Mouse (Mus musculus): ENCODE data around the gene Lrrc74b. TPM values are rescaled to one million over a fixed set of nuclear protein-coding genes. Genes with fewer than 3 reads are reported as not detected.
"Not testable (repeated sequence)": the region's sequence is repeated elsewhere in the genome, so short reads cannot be mapped to it uniquely, and the experiment has no call there.

The Lrrc74b gene
- polyA plus RNA-seq, 2 experiments: 0.23 to 0.29 TPM

GRCm38 (mm10) chr16:17558811-17559210 lies 2.2 kb downstream of the Lrrc74b start:
- ATAC-seq (ENCODE audit: low FRiP score, low read depth): no peak
- Histone ChIP-seq H3K4me1 (ENCODE audit: control insufficient read depth, insufficient read depth, low read length) (peaks cover 29% of the 10 kb centered on the region), H3K4me3 (replicated peaks; ENCODE audit: low read length) (no peak overlapping the region), H3K9me3 (ENCODE audit: control insufficient read depth, low read length) (no peaks in the 10 kb centered on the region), H3K27ac (replicated peaks; ENCODE audit: low read depth, low read length) (no peak overlapping the region), H3K36me3 (ENCODE audit: control insufficient read depth, insufficient read depth, low read length) (no peaks in the 10 kb centered on the region), H3K27me3 (ENCODE audit: control insufficient read depth, insufficient read depth, low read length) (peaks cover 5% of the 10 kb centered on the region; the same call in 1 of the 2 replicates), H3K4me2 (replicated peaks; ENCODE audit: low read depth, low read length, severe bottlenecking) (0 out of 2 replicates have a peak overlapping the region, but pooled peaks have one; percentile 15), H3K9ac (ENCODE audit: low read depth, low read length, severe bottlenecking) (0 out of 2 replicates have a peak overlapping the region, but pooled peaks have one; percentile 7)
- 3% methylated on average over 5 of the region's 5 CpGs for WGBS
- no peak for TF ChIP-seq POLR2A (IDR thresholded peaks at IDR 0.05; ENCODE audit: borderline replicate concordance, extremely low read depth, insufficient read depth, insufficient read length)
- DNase-seq (ENCODE audit: low spot score): no peak

- Histone ChIP-seq H3K27me3 (ENCODE audit: control insufficient read depth, insufficient read depth, low read length) (peaks cover 5% of the 10 kb centered on the region; the same call in 1 of the 2 replicates), H3K4me3 (replicated peaks; ENCODE audit: low read length) (no peak overlapping the region), H3K36me3 (ENCODE audit: control insufficient read depth, insufficient read depth, low read length) (no peaks in the 10 kb centered on the region), H3K4me2 (replicated peaks; ENCODE audit: low read depth, low read length, severe bottlenecking) (no peak overlapping the region), H3K4me1 (ENCODE audit: control insufficient read depth, insufficient read depth, low read length) (peaks cover 33% of the 10 kb centered on the region), H3K9ac (ENCODE audit: low read depth, low read length, severe bottlenecking) (no peak overlapping the region), H3K27ac (replicated peaks; ENCODE audit: low read depth, low read length) (no peak overlapping the region), H3K9me3 (ENCODE audit: control insufficient read depth, low read length) (no peaks in the 10 kb centered on the region)
- WGBS: 4% methylated on average over 5 of the region's 5 CpGs
- DNase-seq (ENCODE audit: low spot score) (peak; percentile 36), ATAC-seq (ENCODE audit: low FRiP score, low read depth) (no peak)
- no peak for TF ChIP-seq POLR2A (IDR thresholded peaks at IDR 0.05; ENCODE audit: borderline replicate concordance, extremely low read depth, insufficient read depth, insufficient read length)
These were observed 3.0 kb downstream of the Lrrc74b start for GRCm38 (mm10) chr16:17557947-17558480.

DNA sequence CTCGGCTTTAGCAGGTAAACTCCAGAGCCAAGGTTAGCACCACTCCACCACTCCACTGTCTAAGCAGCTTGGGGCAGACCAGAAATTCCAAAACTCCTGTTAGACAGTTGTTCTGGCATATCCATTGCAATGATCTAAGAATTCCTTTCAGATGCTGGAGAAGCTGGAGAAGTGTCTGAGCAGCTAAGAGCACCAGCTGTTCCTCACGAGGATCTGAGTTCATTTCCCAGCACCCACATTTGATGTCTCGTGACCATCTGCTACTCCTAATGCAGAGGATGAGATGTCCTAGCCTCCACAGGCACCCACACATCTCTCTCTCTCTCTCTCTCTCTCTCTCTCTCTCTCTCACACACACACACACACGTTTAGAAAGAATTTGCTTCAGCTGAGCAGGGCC lies 4.1 kb downstream of the Lrrc74b start:
- 48% methylated on average over 4 of the region's 4 CpGs for WGBS
- TF ChIP-seq POLR2A (IDR thresholded peaks at IDR 0.05; ENCODE audit: borderline replicate concordance, extremely low read depth, insufficient read depth, insufficient read length): no peak
- H3K36me3 ChIP-seq (ENCODE audit: control insufficient read depth, insufficient read depth, low read length): no peaks in the 10 kb centered on the region

DNA sequence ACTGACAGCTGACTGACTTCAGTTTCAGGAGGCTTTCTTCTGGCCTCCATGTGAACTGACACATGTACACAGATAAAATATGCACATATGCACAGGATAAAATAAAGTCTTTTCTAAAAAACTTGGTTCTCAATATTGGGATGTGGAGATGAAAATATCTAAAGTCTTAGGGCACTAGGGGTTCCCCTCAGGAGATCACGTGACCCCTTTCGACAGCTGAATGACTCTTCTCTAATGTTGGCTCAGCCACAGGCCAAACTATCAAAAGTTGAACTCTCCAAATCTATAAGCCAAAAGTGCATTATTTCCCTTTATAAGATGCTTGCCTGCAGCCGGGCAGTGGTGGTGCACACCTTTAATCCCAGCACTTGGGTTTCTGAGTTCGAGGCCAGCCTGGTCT lies 4.9 kb downstream of the Lrrc74b start:
- no peaks in the 10 kb centered on the region for H3K9me3 ChIP-seq (ENCODE audit: control insufficient read depth, low read length)
- WGBS: 84% methylated on average over 4 of the region's 4 CpGs
- H3K27ac ChIP-seq (replicated peaks; ENCODE audit: low read depth, low read length): no peak overlapping the region
- DNase-seq (ENCODE audit: low spot score) (no peak), ATAC-seq (ENCODE audit: low FRiP score, low read depth) (no peak)
- H3K27me3 ChIP-seq (ENCODE audit: control insufficient read depth, insufficient read depth, low read length): no peaks in the 10 kb centered on the region
- H3K4me1 ChIP-seq (ENCODE audit: control insufficient read depth, insufficient read depth, low read length): peaks cover 24% of the 10 kb centered on the region
- no peak for TF ChIP-seq POLR2A (IDR thresholded peaks at IDR 0.05; ENCODE audit: borderline replicate concordance, extremely low read depth, insufficient read depth, insufficient read length)
- no peaks in the 10 kb centered on the region for H3K36me3 ChIP-seq (ENCODE audit: control insufficient read depth, insufficient read depth, low read length)
- H3K4me2 ChIP-seq (replicated peaks; ENCODE audit: low read depth, low read length, severe bottlenecking): no peak overlapping the region
- no peak overlapping the region for H3K9ac ChIP-seq (ENCODE audit: low read depth, low read length, severe bottlenecking)
- H3K4me3 ChIP-seq (replicated peaks; ENCODE audit: low read length): no peak overlapping the region

More for the DNA sequence above, 4.1 kb downstream of the Lrrc74b start:
- Histone ChIP-seq H3K27me3 (ENCODE audit: control insufficient read depth, insufficient read depth, low read length) (no peaks in the 10 kb centered on the region), H3K4me3 (replicated peaks; ENCODE audit: low read length) (no peak overlapping the region), H3K4me1 (ENCODE audit: control insufficient read depth, insufficient read depth, low read length) (peaks cover 31% of the 10 kb centered on the region), H3K4me2 (replicated peaks; ENCODE audit: low read depth, low read length, severe bottlenecking) (no peak overlapping the region), H3K9ac (ENCODE audit: low read depth, low read length, severe bottlenecking) (no peak overlapping the region), H3K9me3 (ENCODE audit: control insufficient read depth, low read length) (no peaks in the 10 kb centered on the region), H3K27ac (replicated peaks; ENCODE audit: low read depth, low read length) (no peak overlapping the region)
- ATAC-seq (ENCODE audit: low FRiP score, low read depth): no peak
- DNase-seq (ENCODE audit: low spot score): no peak

- Histone ChIP-seq H3K4me1 (ENCODE audit: control insufficient read depth, insufficient read depth, low read length) (peaks cover 20% of the 10 kb centered on the region), H3K4me2 (replicated peaks; ENCODE audit: low read depth, low read length, severe bottlenecking) (peak overlapping the region; percentile 44; the same call in 1 of the 2 replicates), H3K27ac (replicated peaks; ENCODE audit: low read depth, low read length) (peak overlapping the region; percentile 56; the same call in 1 of the 2 replicates)
- DNase-seq (ENCODE audit: low spot score): peak; percentile 28
- H3K36me3 ChIP-seq (ENCODE audit: control insufficient read depth, insufficient read depth, low read length); H3K9me3 ChIP-seq (ENCODE audit: control insufficient read depth, low read length); H3K4me3 ChIP-seq (replicated peaks; ENCODE audit: low read length); ATAC-seq (ENCODE audit: low FRiP score, low read depth); H3K9ac ChIP-seq (ENCODE audit: low read depth, low read length, severe bottlenecking); H3K27me3 ChIP-seq (ENCODE audit: control insufficient read depth, insufficient read depth, low read length): not testable (repeated sequence)
- 29% methylated on average over 4 of the region's 4 CpGs for WGBS
These were observed 6.3 kb downstream of the Lrrc74b start for GRCm38 (mm10) chr16:17554702-17555101.
